Mouse (Mus musculus) lung, adult 2 months (tissue): Measurements from ENCODE around the gene 2610028H24Rik.

Experiments
- CTCF ChIP-seq: fragments of 200-500 bp; IDR thresholded peaks from 2 replicates; pipeline ENCODE4 v1.5.1; 2011; ENCODE audit warnings: mild to moderate bottlenecking, low read length, control low read depth; ENCODE audit not compliant: insufficient read depth
- POLR2A ChIP-seq: fragments of 200-500 bp; IDR thresholded peaks from 2 replicates; pipeline ENCODE4 v1.6.1; 2011; ENCODE audit warnings: low read depth, mild to moderate bottlenecking, control low read depth, low read length, borderline replicate concordance; ENCODE audit errors: extremely low read depth

DNA sequence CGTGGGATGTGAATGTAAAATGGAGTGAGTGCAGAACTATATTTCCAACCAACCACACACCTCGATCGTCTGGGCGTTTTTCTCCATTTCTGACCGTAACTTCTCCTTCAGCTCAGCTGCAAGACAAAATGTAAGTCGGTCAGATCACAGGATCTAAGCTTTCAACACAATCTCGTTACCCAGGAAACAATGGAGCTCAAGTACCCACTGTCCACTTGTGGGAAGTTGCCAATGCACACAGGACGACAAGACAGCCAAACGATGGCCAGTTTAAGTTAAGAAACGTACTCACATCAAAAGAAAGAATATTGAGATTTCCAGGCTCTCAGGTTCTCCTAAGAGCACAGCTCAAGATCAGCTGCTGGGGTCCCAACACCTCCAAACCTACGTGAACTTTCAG, 15.0 kb upstream of the 2610028H24Rik start:
- TF ChIP-seq CTCF (no peak), POLR2A (no peak)
